Mouse (Mus musculus) right cerebral cortex, postnatal 14 days (tissue): ENCODE results near the gene Mylip.

Experiments used
- DNase-seq: peaks from one replicate; pipeline ENCODE4 v3.0.0; 2022

Gene Mylip

DNA sequence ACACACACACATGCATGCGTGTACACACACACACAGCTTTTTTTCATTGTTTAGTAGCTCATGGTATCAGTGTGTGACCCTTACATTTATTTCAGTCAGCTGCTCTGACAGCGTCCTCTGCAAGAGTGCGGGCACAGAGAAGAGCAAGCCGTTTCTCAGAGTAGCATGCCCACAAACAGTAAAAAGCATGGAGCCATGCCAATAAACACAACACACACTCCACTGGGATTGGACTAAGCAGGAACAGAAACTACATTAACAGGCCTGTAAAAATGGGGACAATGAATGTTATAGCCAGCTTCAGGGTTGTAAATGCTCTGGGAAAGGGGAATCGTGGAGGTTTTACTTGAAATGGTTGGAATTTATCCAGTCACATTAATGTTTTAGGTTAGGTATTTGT, 50.7 kb downstream of the Mylip start:
- DNase-seq: no peak

DNA sequence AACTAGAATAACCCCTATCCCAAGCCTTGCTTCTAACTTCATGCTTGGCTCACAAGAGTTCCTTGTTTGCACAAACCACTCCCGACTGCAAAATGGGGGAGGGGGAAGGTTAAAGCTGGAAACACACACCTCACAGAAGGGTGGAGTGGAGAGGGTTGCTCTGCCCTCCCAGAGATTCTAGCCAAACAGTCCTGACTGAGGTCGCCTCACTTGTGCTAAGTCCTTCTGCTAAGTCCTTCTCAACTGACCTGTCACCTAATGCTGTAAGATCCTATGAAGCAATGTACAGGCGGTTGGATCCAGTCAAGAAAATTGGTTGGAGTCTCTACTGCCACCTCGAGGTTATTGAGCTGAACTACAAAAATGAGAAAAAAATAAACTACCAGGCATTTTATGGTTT, 52.9 kb downstream of the Mylip start:
- no peak for DNase-seq

DNA sequence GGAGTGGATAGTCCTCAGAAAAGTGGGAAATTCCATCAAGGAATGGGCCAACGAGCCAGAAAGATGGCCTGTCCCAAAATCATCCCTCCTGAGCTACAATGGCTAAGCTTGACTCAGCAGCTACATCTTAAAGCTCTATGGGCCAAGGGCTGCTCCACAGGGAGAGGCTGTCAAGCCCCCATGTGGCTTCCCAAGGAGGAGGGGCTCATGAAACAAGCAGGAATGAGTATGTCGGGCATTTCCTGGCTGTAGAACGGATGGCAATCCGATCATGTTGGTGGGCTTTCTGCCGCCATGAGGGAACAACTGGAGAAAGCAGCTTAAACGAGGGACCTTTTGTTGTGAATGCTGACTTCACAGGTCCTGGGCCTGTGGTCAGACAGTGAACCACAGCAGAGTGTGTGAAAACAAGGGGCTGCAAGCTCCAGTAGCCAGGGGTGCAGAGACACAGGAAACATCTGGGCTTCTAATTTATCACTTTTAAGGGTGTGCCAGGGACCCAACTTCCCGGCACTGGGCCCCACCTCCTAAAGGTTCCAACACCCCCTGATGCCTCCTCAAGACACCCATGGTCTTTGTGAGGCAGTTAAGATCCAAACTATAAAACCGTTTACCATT, 53.5 kb downstream of the Mylip start:
- no peak for DNase-seq

GRCm38 (mm10) chr13:45444220-45444619, 54.7 kb downstream of the Mylip start:
- DNase-seq: no peak

- no peak for DNase-seq
Measured at GRCm38 (mm10) chr13:45444652-45445051, 55.1 kb downstream of the Mylip start.

DNA sequence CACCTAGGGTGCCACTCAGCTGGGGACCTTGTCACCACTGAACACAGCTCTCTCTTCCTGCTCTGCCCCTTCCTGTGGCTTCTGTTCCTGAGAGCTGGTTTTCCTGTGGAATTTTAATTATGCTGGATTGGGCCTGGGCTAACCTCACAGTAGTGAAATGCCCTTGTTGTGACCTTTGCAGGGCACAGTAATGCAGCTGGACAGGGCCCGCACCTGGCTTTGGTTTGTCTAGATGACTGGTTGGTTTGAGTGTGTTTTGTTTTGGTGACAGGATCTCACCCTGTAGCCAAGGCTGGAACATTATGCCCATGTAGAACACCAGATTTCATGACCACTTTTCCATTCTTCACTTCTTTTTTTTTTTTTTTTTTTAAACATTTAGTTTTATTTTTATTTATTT, 57.1 kb downstream of the Mylip start:
- no peak for DNase-seq

GRCm38 (mm10) chr13:45452437-45452836, 62.9 kb downstream of the Mylip start:
- DNase-seq: no peak

DNA sequence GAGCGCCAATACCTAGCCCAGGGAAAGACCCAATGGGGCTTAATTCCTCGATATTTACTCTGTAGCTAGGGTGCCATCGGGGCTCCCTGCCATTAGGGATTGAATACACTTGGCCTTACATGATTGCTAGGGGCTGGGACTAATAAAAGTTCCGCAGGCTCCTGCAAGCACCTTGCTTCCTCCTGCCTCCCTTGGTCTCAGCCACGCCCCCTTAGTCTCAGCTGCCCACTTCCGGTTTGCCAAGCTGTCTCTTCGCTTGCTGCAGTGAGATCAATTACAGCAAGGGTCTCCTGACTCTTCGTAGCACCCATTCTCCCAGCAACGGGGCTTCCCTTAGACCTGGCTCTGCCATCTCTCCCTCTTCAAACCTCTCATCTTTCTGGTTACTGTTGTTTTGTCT, 63.5 kb downstream of the Mylip start:
- no peak for DNase-seq

DNA sequence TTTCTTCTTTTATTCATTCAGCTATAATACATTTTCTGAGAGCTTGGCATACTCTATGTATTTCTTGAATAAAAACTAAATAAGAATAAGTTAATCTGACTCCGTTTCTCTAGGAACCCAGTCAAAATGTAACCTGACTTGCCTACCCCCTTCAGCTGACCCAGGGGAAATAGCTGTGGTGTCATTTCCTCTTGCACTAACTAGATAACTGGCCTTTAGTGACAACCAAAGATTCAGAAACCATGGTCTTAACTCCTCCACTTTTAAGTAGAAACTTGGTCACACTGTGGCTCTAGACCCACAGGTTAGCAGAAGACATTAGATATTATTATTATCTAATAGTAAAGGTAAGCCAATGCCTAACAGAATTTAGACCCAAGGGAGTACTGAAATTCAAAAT, 64.5 kb downstream of the Mylip start:
- DNase-seq: no peak

GRCm38 (mm10) chr13:45454641-45455040, 65.1 kb downstream of the Mylip start:
- no peak for DNase-seq

- DNase-seq: no peak
Measured at GRCm38 (mm10) chr13:45455108-45455861, 65.7 kb downstream of the Mylip start.

GRCm38 (mm10) chr13:45455862-45456192, 66.3 kb downstream of the Mylip start:
- DNase-seq: no peak

GRCm38 (mm10) chr13:45457459-45457858, 67.9 kb downstream of the Mylip start:
- DNase-seq: no peak

- no peak for DNase-seq
Measured at GRCm38 (mm10) chr13:45460177-45460576, 70.6 kb downstream of the Mylip start.

DNA sequence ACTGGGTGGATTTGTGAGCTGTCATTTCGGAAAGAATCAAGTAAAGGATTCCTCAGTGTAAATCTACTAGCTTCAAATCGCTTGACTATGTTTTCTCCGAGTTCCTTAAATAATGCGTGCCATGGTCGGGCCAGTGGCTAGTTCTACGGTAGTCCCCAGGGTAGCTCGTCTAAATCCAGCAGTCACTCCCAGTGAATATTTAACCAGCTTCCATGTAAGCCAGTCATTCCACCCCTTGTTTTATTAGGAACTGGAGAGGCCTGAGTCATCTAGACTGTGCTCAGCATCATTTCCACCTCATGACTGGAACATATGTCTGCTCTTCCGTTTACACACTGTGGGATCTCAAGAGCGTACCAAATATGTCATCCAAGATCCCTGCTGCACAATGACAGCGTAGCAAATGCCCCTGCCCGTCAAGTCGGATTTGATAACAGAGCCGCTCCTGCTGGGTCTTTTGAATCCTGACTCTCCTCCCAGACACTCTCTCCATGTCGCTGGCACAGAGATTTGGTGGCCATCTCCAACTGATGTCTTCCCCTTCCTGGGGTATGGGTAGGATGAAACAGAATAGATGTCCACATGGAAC, 71.9 kb downstream of the Mylip start:
- DNase-seq: no peak
